Mouse (Mus musculus): ENCODE data around the gene Calhm1. TPM values are rescaled to one million over a fixed set of nuclear protein-coding genes. Genes with fewer than 3 reads are reported as not detected.

Calhm1 gene
- not detected for total RNA-seq (2021)
- long read RNA-seq, experiment 1 = 0 reads
- long read RNA-seq, experiment 2 = 0 reads

- no peak for DNase-seq
Measured at GRCm38 (mm10) chr19:47144154-47144553, at the start of gene Calhm1. Calhm1 (minus strand) TSS chr19:47144254.

- DNase-seq = no peak
Measured at GRCm38 (mm10) chr19:47192158-47192557, 48.1 kb upstream of the Calhm1 start.

- no peak for DNase-seq
Measured at GRCm38 (mm10) chr19:47188515-47189128, 44.6 kb upstream of the Calhm1 start.

- no peak for DNase-seq
Measured at GRCm38 (mm10) chr19:47186514-47187275, 42.6 kb upstream of the Calhm1 start.

- no peak for DNase-seq
Measured at GRCm38 (mm10) chr19:47184736-47185135, 40.7 kb upstream of the Calhm1 start.

GRCm38 (mm10) chr19:47184221-47184620, 40.2 kb upstream of the Calhm1 start:
- no peak for DNase-seq

GRCm38 (mm10) chr19:47180011-47180410, 36.0 kb upstream of the Calhm1 start:
- DNase-seq = no peak

- DNase-seq = peak; percentile 34 to 49
Measured at GRCm38 (mm10) chr19:47179272-47179809, 35.3 kb upstream of the Calhm1 start.

GRCm38 (mm10) chr19:47178431-47179271, 34.6 kb upstream of the Calhm1 start, which contains the start of gene Neurl1a:
Neurl1a (plus strand) TSS chr19:47178820.
- peak; percentile 74 to 75 for DNase-seq

- peak in 1 of 2 experiments; percentile 32 for DNase-seq
Measured at GRCm38 (mm10) chr19:47178001-47178400, 33.9 kb upstream of the Calhm1 start.

- DNase-seq = no peak
Measured at GRCm38 (mm10) chr19:47176916-47177505, 33.0 kb upstream of the Calhm1 start.

GRCm38 (mm10) chr19:47175472-47175871, 31.4 kb upstream of the Calhm1 start:
- DNase-seq = no peak

- peak in 1 of 2 experiments; percentile 46 for DNase-seq
Measured at GRCm38 (mm10) chr19:47174515-47174914, 30.5 kb upstream of the Calhm1 start.

- peak; percentile 88 to 90 for DNase-seq
Measured at GRCm38 (mm10) chr19:47168793-47169412, 24.8 kb upstream of the Calhm1 start.

GRCm38 (mm10) chr19:47168223-47168622, 24.2 kb upstream of the Calhm1 start:
- peak in 1 of 2 experiments; percentile 22 for DNase-seq

- no peak for DNase-seq
Measured at GRCm38 (mm10) chr19:47167617-47168214, 23.7 kb upstream of the Calhm1 start.

GRCm38 (mm10) chr19:47166758-47167157, 22.7 kb upstream of the Calhm1 start:
- no peak for DNase-seq

- DNase-seq = no peak
Measured at GRCm38 (mm10) chr19:47163176-47163744, 19.2 kb upstream of the Calhm1 start.

GRCm38 (mm10) chr19:47161669-47162068, 17.6 kb upstream of the Calhm1 start:
- no peak for DNase-seq

GRCm38 (mm10) chr19:47157664-47158063, 13.6 kb upstream of the Calhm1 start, which contains the start of gene Calhm3:
Calhm3 (minus strand) TSS chr19:47157764.
- DNase-seq = no peak

Measured in adrenal gland, postnatal 36 days (tissue).